Mouse (Mus musculus) heart, adult 18-20 months (tissue): ENCODE measurements at regions not wholly inside any gene's neighbourhood (a gene's known extent, or its start where the extent isn't known, plus 50 kb on each side); places are given as distances from the start of the nearest gene placed in this dataset.

ENCODE experiments used
- DNase-seq, 2 experiments: peaks; one replicate each; pipeline ENCODE4 v3.0.0; 2021 to 2022; ENCODE audit warnings: mixed read lengths in 1 of 2

- DNase-seq, result no peak
These were observed 54.6 kb downstream of the Mex3b start for GRCm38 (mm10) chr7:82921722-82922121.

- peak; percentile 20 to 33 for DNase-seq
These were observed 56.3 kb downstream of the Mex3b start for GRCm38 (mm10) chr7:82923220-82924071.

GRCm38 (mm10) chr7:82924092-82924491 lies 57.0 kb downstream of the Mex3b start:
- DNase-seq, result no peak

- DNase-seq, result no peak
These were observed 71.2 kb downstream of the Mex3b start for GRCm38 (mm10) chr7:82938311-82938710.

- DNase-seq, result no peak
These were observed 72.4 kb downstream of the Mex3b start for GRCm38 (mm10) chr7:82939536-82939935.

- no peak for DNase-seq
These were observed 76.2 kb downstream of the Mex3b start for GRCm38 (mm10) chr7:82943376-82943775.

GRCm38 (mm10) chr7:82943797-82944196 lies 76.7 kb downstream of the Mex3b start:
- no peak for DNase-seq

GRCm38 (mm10) chr7:82949372-82949771 lies 82.2 kb downstream of the Mex3b start:
- no peak for DNase-seq

- no peak for DNase-seq
These were observed 90.3 kb downstream of the Mex3b start for GRCm38 (mm10) chr7:82957208-82957977.

GRCm38 (mm10) chr7:82970599-82970998 lies 103.5 kb downstream of the Mex3b start:
- no peak for DNase-seq

GRCm38 (mm10) chr7:82971244-82971643 lies 104.1 kb downstream of the Mex3b start:
- no peak for DNase-seq

- DNase-seq, result no peak
These were observed 105.3 kb downstream of the Mex3b start for GRCm38 (mm10) chr7:82972214-82973006.

- no peak for DNase-seq
These were observed 123.6 kb downstream of the Mex3b start for GRCm38 (mm10) chr7:82990708-82991107.

GRCm38 (mm10) chr7:82993136-82993535 lies 126.0 kb downstream of the Mex3b start:
- DNase-seq, result no peak

- no peak for DNase-seq
These were observed 131.7 kb downstream of the Mex3b start for GRCm38 (mm10) chr7:82998848-82999247.

- DNase-seq, result no peak
These were observed 140.4 kb downstream of the Mex3b start for GRCm38 (mm10) chr7:83007540-83007939.

- no peak for DNase-seq
These were observed 145.0 kb downstream of the Mex3b start for GRCm38 (mm10) chr7:83012145-83012544.

GRCm38 (mm10) chr7:83014725-83015690 lies 147.9 kb downstream of the Mex3b start:
- DNase-seq, result no peak

- DNase-seq, result no peak
These were observed 148.6 kb downstream of the Mex3b start for GRCm38 (mm10) chr7:83015756-83016155.

- DNase-seq, result no peak
These were observed 149.4 kb downstream of the Mex3b start for GRCm38 (mm10) chr7:83016566-83016965.

GRCm38 (mm10) chr7:83020584-83020983 lies 153.5 kb downstream of the Mex3b start:
- no peak for DNase-seq
